Mouse (Mus musculus): ENCODE measurements around the gene Desi2. TPM values are rescaled to one million over a fixed set of nuclear protein-coding genes. Genes with fewer than 3 reads are reported as not detected.
"Not testable (repeated sequence)": the region's sequence is repeated elsewhere in the genome, so short reads cannot be mapped to it uniquely, and the experiment has no call there.

Desi2 gene
- total RNA-seq (2021), result 10 to 100 TPM; 16.9 to 17.6 TPM

DNA sequence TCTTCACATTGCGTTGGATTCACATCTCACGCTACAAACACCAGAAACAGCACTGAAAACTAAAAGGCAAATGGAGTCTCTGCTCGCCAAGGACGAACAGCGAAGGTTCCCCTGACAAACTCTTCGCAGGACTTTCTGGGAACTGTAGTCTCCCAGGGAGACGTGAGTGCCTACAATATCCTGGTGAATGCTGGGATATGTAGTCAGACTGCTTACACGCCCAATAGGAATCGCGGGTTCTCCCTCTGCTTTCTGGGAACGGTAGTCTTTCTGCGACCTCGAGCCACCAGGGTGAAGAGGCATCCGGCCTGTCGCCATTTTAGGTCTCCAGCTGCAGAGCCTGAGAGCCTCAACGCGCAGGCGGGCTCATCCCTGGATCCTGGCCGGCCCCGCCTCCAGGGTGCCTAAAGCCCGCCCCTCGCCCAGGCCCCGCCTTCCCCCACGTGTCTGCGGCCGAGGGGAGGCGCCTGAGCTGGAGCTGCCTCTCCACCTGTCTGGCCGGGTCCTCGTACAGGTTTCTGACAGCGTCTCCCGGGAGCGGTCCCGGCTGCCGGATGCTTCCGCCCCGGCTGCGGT is at the start of gene Desi2:
Gene Desi2, plus strand, starts transcription at position 202 of the 576 bp plus-strand sequence.
- intact Hi-C loops (cut with DNase I), result loop anchor here (10.0 kb wide), 2 partner anchors 127 to 203 kb away; partner anchors contain the start of genes Catspere2 and Cox20
- DNase-seq (ENCODE audit: low spot score in 2 of 2), result peak; percentile 95

DNA sequence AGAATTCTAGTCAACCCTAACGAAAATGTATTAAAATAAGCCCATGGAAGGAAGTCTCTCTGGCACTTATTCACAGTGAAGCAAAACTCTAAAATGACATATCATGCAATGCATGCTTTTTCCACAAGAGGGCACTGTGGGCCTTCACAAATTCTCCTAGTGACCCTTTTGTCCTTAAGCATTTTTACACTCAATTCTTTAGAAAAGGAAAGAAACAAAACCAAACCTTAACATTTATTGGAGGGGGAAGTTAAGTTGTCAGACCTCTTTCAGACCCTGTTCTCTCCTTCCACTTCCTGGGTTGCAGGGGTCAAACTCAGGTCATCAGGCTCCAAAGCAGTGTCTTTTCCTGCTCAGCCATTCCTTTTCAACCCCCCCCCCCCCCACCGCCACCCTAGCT is 40.7 kb upstream of the Desi2 start:
- intact Hi-C loops (cut with DNase I), result loop anchor here (5.0 kb wide), 1 partner anchor 301 kb away; no protein-coding TSS in a partner anchor
- DNase-seq (ENCODE audit: low spot score in 2 of 2), result not testable (repeated sequence)

DNA sequence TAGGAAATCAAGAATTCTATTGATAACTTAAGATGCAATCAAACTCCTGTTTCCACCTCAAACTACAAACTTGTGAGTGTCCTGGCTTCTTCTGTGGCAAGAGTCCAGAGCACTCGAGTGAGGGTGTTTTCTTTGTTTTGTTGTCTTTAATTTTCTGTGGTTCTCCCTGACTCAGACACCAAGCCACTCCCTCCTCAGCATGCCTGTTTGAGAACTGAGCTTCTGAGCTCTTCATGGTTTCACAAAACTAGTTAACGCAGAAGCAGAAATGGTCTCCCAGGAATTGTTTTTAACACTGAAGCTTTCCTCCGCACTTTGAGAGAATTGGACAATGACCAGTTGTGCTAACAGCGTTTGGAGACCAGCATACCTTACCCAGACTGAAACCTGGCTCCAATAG is 40.3 kb upstream of the Desi2 start:
- intact Hi-C loops (cut with DNase I), result loop anchor here (5.0 kb wide), 1 partner anchor 300 kb away; no protein-coding TSS in a partner anchor
- not testable (repeated sequence) for DNase-seq (ENCODE audit: low spot score in 2 of 2)

- DNase-seq (ENCODE audit: low spot score in 2 of 2), result no peak
- intact Hi-C loops (cut with DNase I), result loop anchor here (10.0 kb wide), 2 partner anchors 133 to 197 kb away; partner anchors contain the start of genes Catspere2 and Cox20
Observed at GRCm38 (mm10) chr1:178182251-178182650, 5.0 kb upstream of the Desi2 start.

DNA sequence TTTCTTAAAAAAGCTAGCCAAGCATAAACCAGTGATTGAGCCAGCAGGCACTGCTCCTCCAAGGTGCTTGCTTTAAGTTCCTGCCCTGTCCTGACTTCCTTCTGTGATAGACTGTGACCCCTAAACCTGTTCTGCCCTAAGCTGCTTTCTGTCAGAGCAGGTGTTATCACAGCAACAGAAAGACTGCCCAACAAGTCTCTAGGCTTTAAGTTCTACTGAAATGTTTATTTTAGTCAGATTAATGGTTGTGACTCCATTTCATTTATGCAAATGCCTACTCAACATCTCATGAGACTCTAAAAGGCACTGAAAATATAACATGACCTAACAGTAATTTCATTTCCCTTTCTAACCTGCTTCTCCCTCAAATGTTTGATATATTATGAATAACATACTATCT is 1.6 kb upstream of the Desi2 start:
- intact Hi-C loops (cut with DNase I), result loop anchor here (10.0 kb wide), 2 partner anchors 129 to 201 kb away; partner anchors contain the start of genes Catspere2 and Cox20
- no peak for DNase-seq (ENCODE audit: low spot score in 2 of 2)

DNA sequence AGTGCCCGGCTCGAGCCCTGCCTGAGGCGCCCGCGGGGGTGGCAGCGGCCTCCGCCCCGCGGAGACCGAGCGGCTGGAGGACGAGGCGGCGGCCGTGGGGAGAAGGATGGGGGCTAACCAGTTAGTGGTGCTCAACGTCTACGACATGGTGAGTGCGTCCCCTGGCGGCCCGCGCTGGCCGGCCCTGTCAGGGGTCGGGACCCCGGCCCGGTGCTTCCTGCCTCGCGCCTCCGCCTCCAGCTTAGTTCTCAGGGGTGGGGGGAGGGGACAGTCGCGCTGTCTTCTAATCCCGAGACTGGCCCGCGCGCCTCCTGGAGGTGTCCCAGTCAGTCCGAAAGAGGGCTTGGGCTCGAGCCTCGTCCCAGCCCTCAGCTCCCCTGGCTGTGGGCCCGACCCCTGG is 593 bp downstream of the Desi2 start:
- DNase-seq (ENCODE audit: low spot score in 2 of 2), result not testable (repeated sequence)
- intact Hi-C loops (cut with DNase I), result loop anchor here (10.0 kb wide), 2 partner anchors 127 to 203 kb away; partner anchors contain the start of genes Catspere2 and Cox20

- no peak for DNase-seq (ENCODE audit: low spot score in 2 of 2)
- intact Hi-C loops (cut with DNase I), result loop anchor here (10.0 kb wide), 2 partner anchors 126 to 204 kb away; partner anchors contain the start of genes Catspere2 and Cox20
Observed at GRCm38 (mm10) chr1:178188386-178188785, 1.2 kb downstream of the Desi2 start.

DNA sequence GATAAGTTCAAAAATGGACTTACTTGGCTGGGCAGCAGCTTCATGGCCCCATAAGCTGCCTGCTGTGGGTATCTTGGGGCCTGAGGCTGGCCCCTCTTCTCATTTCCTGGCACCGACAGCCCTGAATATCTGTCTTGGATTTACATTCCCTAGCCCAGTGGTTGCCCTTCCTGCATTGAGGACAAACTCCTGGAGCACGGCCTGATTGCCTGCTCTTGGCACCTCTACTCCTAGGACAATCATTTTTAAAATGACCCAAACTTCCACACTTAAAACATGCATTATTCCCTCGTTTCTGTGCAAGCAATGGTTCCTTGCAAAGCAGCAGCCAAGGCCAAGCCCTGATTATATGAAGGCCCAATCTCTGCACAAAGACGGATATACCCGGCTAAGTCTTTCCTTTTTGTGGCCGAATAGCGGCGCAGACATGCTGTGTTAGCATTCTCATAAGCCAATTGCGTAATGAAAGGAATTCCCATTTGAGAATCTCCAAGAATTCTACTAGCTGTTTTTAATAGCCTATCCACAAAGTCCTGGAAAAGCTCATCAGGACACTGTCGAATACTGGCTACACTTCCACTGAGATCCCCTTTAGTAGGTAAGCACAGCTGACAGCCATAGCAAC is 18.6 kb downstream of the Desi2 start:
- DNase-seq (ENCODE audit: low spot score in 2 of 2), result no peak
- intact Hi-C loops (cut with DNase I), result no loop called here

- DNase-seq (ENCODE audit: low spot score in 2 of 2); intact Hi-C loops (cut with DNase I): not testable (repeated sequence)
Observed at GRCm38 (mm10) chr1:178207856-178208255, 20.6 kb downstream of the Desi2 start.

- intact Hi-C loops (cut with DNase I), result no loop called here
- no peak for DNase-seq (ENCODE audit: low spot score in 2 of 2)
Observed at GRCm38 (mm10) chr1:178209966-178210365, 22.7 kb downstream of the Desi2 start.

GRCm38 (mm10) chr1:178217157-178217556 is 29.9 kb downstream of the Desi2 start:
- intact Hi-C loops (cut with DNase I), result no loop called here
- DNase-seq (ENCODE audit: low spot score in 2 of 2), result no peak

DNA sequence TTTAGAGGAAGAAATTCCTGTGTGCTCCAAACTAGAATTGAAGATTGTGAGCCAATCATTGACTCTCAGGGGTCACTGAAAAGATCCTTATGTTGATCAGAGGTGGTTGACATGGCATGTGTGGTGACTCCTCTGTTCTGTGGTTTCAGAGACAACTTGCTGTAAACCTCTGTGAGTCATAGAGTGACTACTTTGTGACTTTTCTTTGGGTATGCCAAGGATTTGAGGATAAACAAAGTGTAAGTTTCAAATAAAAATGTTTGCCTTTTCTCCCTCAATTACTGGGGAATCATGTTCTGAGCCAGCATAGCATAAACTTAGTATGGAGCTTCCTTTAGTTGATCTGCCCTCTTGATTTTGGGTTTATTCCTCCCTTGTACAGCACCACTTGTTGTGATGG is 31.1 kb downstream of the Desi2 start:
- intact Hi-C loops (cut with DNase I), result no loop called here
- no peak for DNase-seq (ENCODE audit: low spot score in 2 of 2)

- DNase-seq (ENCODE audit: low spot score in 2 of 2), result no peak
- intact Hi-C loops (cut with DNase I), result no loop called here
Observed at GRCm38 (mm10) chr1:178219166-178220077, 32.2 kb downstream of the Desi2 start.

GRCm38 (mm10) chr1:178228888-178229287 is 41.7 kb downstream of the Desi2 start:
- intact Hi-C loops (cut with DNase I), result not testable (repeated sequence)

GRCm38 (mm10) chr1:178234109-178234508 is 46.9 kb downstream of the Desi2 start:
- DNase-seq (ENCODE audit: low spot score in 2 of 2), result no peak
- intact Hi-C loops (cut with DNase I), result no loop called here

More at GRCm38 (mm10) chr1:178228888-178229287, 41.7 kb downstream of the Desi2 start:
- not testable (repeated sequence) for DNase-seq (ENCODE audit: low spot score in 2 of 2)

DNA sequence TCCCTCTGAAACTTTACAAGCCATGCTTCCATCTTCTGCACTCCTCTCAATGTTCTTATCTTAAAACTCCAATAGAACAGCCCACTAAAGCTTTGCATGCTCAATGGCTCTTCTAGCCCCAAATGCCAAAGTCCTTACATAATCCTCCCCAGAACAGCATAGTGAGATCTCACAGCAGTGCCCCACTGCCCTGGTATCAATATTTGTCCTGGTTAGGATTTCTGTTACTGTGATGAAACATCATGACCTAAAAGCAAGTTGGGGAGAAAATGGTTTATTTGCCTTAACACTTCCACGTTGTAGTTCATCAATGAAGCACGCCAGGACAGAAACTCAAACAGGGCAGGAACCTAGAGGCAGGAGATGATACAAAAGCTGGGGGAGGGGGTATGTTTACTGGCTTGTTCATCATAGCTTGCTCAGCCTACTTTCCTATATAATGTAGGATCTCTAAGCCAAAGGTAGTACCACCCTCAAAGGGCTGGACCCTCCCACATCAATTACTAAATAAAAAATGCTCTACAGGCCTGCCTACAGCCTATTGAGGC is 48.8 kb downstream of the Desi2 start:
- intact Hi-C loops (cut with DNase I), result no loop called here
- no peak for DNase-seq (ENCODE audit: low spot score in 2 of 2)

GRCm38 (mm10) chr1:178238676-178239075 is 51.5 kb downstream of the Desi2 start:
- intact Hi-C loops (cut with DNase I), result no loop called here
- no peak for DNase-seq (ENCODE audit: low spot score in 2 of 2)

DNA sequence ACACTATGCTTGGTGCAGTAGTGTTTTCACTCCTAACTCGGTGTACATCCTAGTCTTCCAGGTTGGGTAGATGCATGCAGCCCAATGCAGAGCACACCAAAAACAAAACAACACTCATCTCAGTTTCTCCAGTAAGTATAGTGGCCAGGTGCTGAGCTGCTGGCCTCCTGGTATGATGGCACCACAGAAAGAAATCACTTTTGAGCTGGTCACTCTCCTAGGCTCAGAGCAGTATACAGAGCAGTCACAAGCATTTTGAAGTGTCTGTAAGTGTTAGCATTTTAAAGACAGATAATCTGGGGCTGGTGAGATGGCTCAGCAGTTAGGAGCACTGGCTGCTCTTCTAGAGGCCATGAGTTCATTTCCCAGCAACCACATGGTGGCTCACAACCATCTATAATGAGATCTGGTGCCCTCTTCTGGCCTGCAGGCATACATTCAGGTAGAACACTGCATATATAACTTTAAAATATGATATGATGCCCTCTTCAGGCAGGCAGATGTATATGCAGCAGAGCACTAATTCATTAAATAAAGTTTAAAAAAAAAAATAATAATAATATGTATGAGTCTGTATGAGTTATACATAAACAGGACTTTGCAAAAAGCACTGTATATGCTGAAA is 54.8 kb downstream of the Desi2 start:
- intact Hi-C loops (cut with DNase I), result no loop called here
- DNase-seq (ENCODE audit: low spot score in 2 of 2), result no peak
